Mouse (Mus musculus) limb, embryonic 14.5 days (tissue): ENCODE measurements around the gene B3galt5. TPM values are rescaled to one million over a fixed set of nuclear protein-coding genes. Genes with fewer than 3 reads are reported as not detected.
A peak's percentile ranks its signal among the peaks of the same experiment; 100 is the strongest.

Source experiments
- ATAC-seq: fragments of 200-750 bp; cut with Nextera tagmentation; 2 replicates; pipeline ENCODE4 v1.8.0; 2017; ENCODE audit warnings: low read depth, moderate number of reproducible peaks, moderate TSS enrichment; ENCODE audit not compliant: low FRiP score
- DNase-seq: peaks from one replicate; pipeline ENCODE4 v3.0.0-alpha.2; 2015; ENCODE audit warnings: low spot score
- H3K27ac ChIP-seq: fragments of 300-500 bp; sonication (generic); replicated peaks from 2 replicates; pipeline ENCODE4 v1.5.1; 2014; ENCODE audit warnings: low read depth, mild to moderate bottlenecking, low read length, moderate library complexity, mixed read lengths
- H3K27me3 ChIP-seq: fragments of 300-500 bp; sonication (generic); 2 replicates; pipeline ENCODE4 v1.6.1; 2014; ENCODE audit warnings: low read length, mixed read lengths; ENCODE audit not compliant: control insufficient read depth, insufficient read depth
- H3K36me3 ChIP-seq: fragments of 300-500 bp; sonication (generic); 2 replicates; pipeline ENCODE4 v1.6.1; 2014; ENCODE audit warnings: mild to moderate bottlenecking, low read length, moderate library complexity, mixed read lengths; ENCODE audit not compliant: control insufficient read depth, insufficient read depth
- H3K4me1 ChIP-seq: fragments of 300-500 bp; sonication (generic); 2 replicates; pipeline ENCODE4 v1.6.1; 2014; ENCODE audit warnings: antibody characterized with exemption, low read length, mixed read lengths; ENCODE audit not compliant: control insufficient read depth, insufficient read depth
- H3K4me2 ChIP-seq: fragments of 300-500 bp; sonication (generic); replicated peaks from 2 replicates; pipeline ENCODE4 v1.6.1; 2014; ENCODE audit warnings: low read depth, mild to moderate bottlenecking, low read length, moderate library complexity; ENCODE audit not compliant: severe bottlenecking
- H3K4me3 ChIP-seq: fragments of 300-500 bp; sonication (generic); replicated peaks from 2 replicates; pipeline ENCODE4 v1.5.1; 2014; ENCODE audit warnings: low read length
- H3K9ac ChIP-seq: fragments of 300-500 bp; sonication (generic); 2 replicates; pipeline ENCODE4 v1.6.1; 2014; ENCODE audit warnings: mild to moderate bottlenecking, low read depth, low read length, moderate library complexity; ENCODE audit not compliant: severe bottlenecking
- H3K9me3 ChIP-seq: fragments of 300-500 bp; sonication (generic); 2 replicates; pipeline ENCODE4 v1.6.1; 2016; ENCODE audit warnings: low read length; ENCODE audit not compliant: control insufficient read depth
- POLR2A ChIP-seq: fragments of 200-500 bp; IDR thresholded peaks from 2 replicates; pipeline ENCODE4 v1.8.0; 2012; ENCODE audit warnings: inconsistent platforms, mild to moderate bottlenecking, moderate library complexity, borderline replicate concordance; ENCODE audit not compliant: insufficient read depth, insufficient read length; ENCODE audit errors: extremely low read depth
- WGBS: fragments of 180-500 bp; shearing (Covaris S2); extraction: QIAGEN DNeasy Blood & Tissue Kit; methylation state at CpG from one replicate; pipeline ENCODE4 v1.1.7; 2014; 5-methylcytosine and 5-hydroxymethylcytosine counted together
- polyA plus RNA-seq, 2 experiments: library from polyadenylated mRNA; depleted of rRNA in 1 of 2; stranded (reverse) in 1 of 2; unstranded in 1 of 2; fragments of >200 nt; fragmentation: Nextera tagmentation in 1 of 2; extraction: Ambion mirVana in 1 of 2; gene quantifications; 2 replicates each; pipeline versions ENCODE4 v1.2.1 to v1.2.3; 2012 to 2014

The B3galt5 gene
- polyA plus RNA-seq, 2 experiments: 0.21 to 0.28 TPM

- Histone ChIP-seq H3K9ac (no peak overlapping the region), H3K4me2 (no peak overlapping the region), H3K27me3 (no peaks in the 10 kb centered on the region), H3K36me3 (no peaks in the 10 kb centered on the region), H3K4me3 (no peak overlapping the region), H3K4me1 (no peaks in the 10 kb centered on the region), H3K9me3 (no peaks in the 10 kb centered on the region), H3K27ac (no peak overlapping the region)
- whole genome bisulfite sequencing: 78% methylated on average over 3 of the region's 3 CpGs
- ATAC-seq (no peak), DNase-seq (no peak)
- TF ChIP-seq POLR2A: no peak
Measured at GRCm38 (mm10) chr16:96221959-96222358, 13.6 kb upstream of the B3galt5 start.

- no peak overlapping the region for H3K27ac ChIP-seq
- H3K4me2 ChIP-seq: no peak overlapping the region
- no peaks in the 10 kb centered on the region for H3K9me3 ChIP-seq
- H3K4me3 ChIP-seq: no peak overlapping the region
- DNase-seq: no peak
- no peaks in the 10 kb centered on the region for H3K36me3 ChIP-seq
- TF ChIP-seq POLR2A: no peak
- 74% methylated on average over 1 of the region's 1 CpGs for WGBS
- no peak for ATAC-seq
- no peaks in the 10 kb centered on the region for H3K27me3 ChIP-seq
- no peak overlapping the region for H3K9ac ChIP-seq
- no peaks in the 10 kb centered on the region for H3K4me1 ChIP-seq
Measured at GRCm38 (mm10) chr16:96222452-96222851, 13.1 kb upstream of the B3galt5 start.

- H3K9ac ChIP-seq: no peak overlapping the region
- no peak for TF ChIP-seq POLR2A
- ATAC-seq: no peak
- DNase-seq: no peak
- H3K4me3 ChIP-seq: no peak overlapping the region
- 66% methylated on average over 13 of the region's 13 CpGs for WGBS
- no peaks in the 10 kb centered on the region for H3K9me3 ChIP-seq
- H3K27me3 ChIP-seq: no peaks in the 10 kb centered on the region
- no peak overlapping the region for H3K27ac ChIP-seq
- no peaks in the 10 kb centered on the region for H3K4me1 ChIP-seq
- H3K36me3 ChIP-seq: no peaks in the 10 kb centered on the region
- H3K4me2 ChIP-seq: no peak overlapping the region
Measured at GRCm38 (mm10) chr16:96228438-96228837, 7.2 kb upstream of the B3galt5 start.

GRCm38 (mm10) chr16:96229044-96229555 lies 6.5 kb upstream of the B3galt5 start:
- Histone ChIP-seq H3K27me3 (no peaks in the 10 kb centered on the region), H3K9ac (no peak overlapping the region), H3K9me3 (no peaks in the 10 kb centered on the region), H3K4me1 (no peaks in the 10 kb centered on the region), H3K27ac (no peak overlapping the region), H3K36me3 (no peaks in the 10 kb centered on the region), H3K4me2 (no peak overlapping the region), H3K4me3 (no peak overlapping the region)
- no peak for DNase-seq
- ATAC-seq: no peak
- TF ChIP-seq POLR2A: no peak
- WGBS: 59% methylated on average over 8 of the region's 8 CpGs

GRCm38 (mm10) chr16:96230411-96230810 lies 5.2 kb upstream of the B3galt5 start:
- no peaks in the 10 kb centered on the region for H3K27me3 ChIP-seq
- H3K9ac ChIP-seq: no peak overlapping the region
- TF ChIP-seq POLR2A: no peak
- no peak overlapping the region for H3K27ac ChIP-seq
- 32% methylated on average over 11 of the region's 11 CpGs for WGBS
- no peak overlapping the region for H3K4me2 ChIP-seq
- no peaks in the 10 kb centered on the region for H3K9me3 ChIP-seq
- H3K4me3 ChIP-seq: no peak overlapping the region
- ATAC-seq: 0 out of 2 replicates have a peak, but pooled peaks have one; percentile 63
- peak; percentile 78 for DNase-seq
- no peaks in the 10 kb centered on the region for H3K4me1 ChIP-seq
- H3K36me3 ChIP-seq: no peaks in the 10 kb centered on the region

- Histone ChIP-seq H3K27ac (no peak overlapping the region), H3K27me3 (no peaks in the 10 kb centered on the region), H3K36me3 (no peaks in the 10 kb centered on the region), H3K4me1 (no peaks in the 10 kb centered on the region), H3K4me3 (no peak overlapping the region), H3K9me3 (no peaks in the 10 kb centered on the region), H3K9ac (no peak overlapping the region), H3K4me2 (no peak overlapping the region)
- ATAC-seq (no peak), DNase-seq (no peak)
- WGBS: 81% methylated on average over 4 of the region's 4 CpGs
- no peak for TF ChIP-seq POLR2A
Measured at GRCm38 (mm10) chr16:96231251-96231650, 4.3 kb upstream of the B3galt5 start.
